Mouse (Mus musculus) adrenal gland, postnatal 4 days (tissue): ENCODE data around the gene Sgca. TPM values are rescaled to one million over a fixed set of nuclear protein-coding genes. Genes with fewer than 3 reads are reported as not detected.
"Not testable (repeated sequence)": the region's sequence is repeated elsewhere in the genome, so short reads cannot be mapped to it uniquely, and the experiment has no call there.

Experiments
- DNase-seq, 2 experiments: peaks; one replicate each; pipeline ENCODE4 v3.0.0; 2021 to 2022; ENCODE audit warnings: low spot score in 2 of 2, mixed read lengths in 2 of 2
- total RNA-seq, 2 experiments: library from RNA; stranded (reverse); gene quantifications; 2 replicates each; pipeline ENCODE4 v1.2.3; 2021

Gene Sgca
- total RNA-seq, 2 experiments from 2014 or later, result 2.8 to 3.9 TPM

GRCm38 (mm10) chr11:94987851-94988250 is 11.7 kb upstream of the Sgca start:
- no peak for DNase-seq

- DNase-seq, result no peak
Observed at GRCm38 (mm10) chr11:94987341-94987740, 11.2 kb upstream of the Sgca start.

DNA sequence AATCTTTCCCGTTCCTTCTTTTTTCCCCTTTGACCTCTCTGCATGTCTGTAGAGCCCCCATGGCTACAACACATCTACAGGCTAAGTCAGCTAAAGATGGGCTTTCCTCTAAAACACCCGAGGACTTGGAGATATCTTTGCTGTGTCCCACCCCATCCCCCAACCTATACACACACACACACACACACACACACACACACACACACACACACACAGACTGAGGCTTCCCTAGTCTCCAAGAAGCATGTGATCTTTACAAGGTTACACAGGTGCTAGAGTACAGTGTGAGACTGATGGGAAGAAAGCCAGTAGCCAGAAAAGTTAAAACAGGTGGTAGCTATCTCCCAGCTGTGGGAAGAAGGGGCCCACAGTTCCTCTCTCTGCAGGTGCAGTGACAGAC is 10.3 kb upstream of the Sgca start:
- DNase-seq, result no peak

GRCm38 (mm10) chr11:94985822-94986221 is 9.7 kb upstream of the Sgca start:
- no peak for DNase-seq

- DNase-seq, result no peak
Observed at GRCm38 (mm10) chr11:94985140-94985539, 9.0 kb upstream of the Sgca start.

GRCm38 (mm10) chr11:94979462-94980179 is 3.5 kb upstream of the Sgca start:
- no peak for DNase-seq

GRCm38 (mm10) chr11:94978947-94979346 is 2.8 kb upstream of the Sgca start:
- DNase-seq, result peak; percentile 88 to 98

- no peak for DNase-seq
Observed at GRCm38 (mm10) chr11:94978178-94978915, 2.2 kb upstream of the Sgca start.

- DNase-seq, result no peak
Observed at GRCm38 (mm10) chr11:94974951-94975350, 1.2 kb downstream of the Sgca start.

DNA sequence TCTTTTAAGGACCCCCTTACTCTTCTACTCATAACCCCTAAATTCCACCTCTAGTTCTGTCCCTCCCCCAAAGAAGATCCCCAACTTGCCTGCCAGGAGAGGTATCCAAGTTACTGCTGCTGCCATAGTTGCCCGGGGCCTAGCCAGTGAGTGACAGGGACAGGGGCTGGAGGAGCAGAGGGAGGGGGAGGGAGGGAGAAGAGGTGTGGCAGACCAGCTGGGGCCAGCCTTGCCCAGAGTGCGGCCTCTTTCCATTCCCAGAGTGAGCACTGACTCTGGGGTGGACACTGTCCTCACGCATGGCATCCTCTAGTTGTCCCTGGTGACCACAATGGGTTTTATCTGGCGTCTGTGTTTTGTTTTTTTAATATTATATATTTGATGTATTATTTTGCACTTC is 2.8 kb downstream of the Sgca start:
- no peak for DNase-seq

GRCm38 (mm10) chr11:94972887-94973286 is 3.2 kb downstream of the Sgca start:
- no peak for DNase-seq

GRCm38 (mm10) chr11:94971895-94972615 is 4.1 kb downstream of the Sgca start:
- no peak for DNase-seq

DNA sequence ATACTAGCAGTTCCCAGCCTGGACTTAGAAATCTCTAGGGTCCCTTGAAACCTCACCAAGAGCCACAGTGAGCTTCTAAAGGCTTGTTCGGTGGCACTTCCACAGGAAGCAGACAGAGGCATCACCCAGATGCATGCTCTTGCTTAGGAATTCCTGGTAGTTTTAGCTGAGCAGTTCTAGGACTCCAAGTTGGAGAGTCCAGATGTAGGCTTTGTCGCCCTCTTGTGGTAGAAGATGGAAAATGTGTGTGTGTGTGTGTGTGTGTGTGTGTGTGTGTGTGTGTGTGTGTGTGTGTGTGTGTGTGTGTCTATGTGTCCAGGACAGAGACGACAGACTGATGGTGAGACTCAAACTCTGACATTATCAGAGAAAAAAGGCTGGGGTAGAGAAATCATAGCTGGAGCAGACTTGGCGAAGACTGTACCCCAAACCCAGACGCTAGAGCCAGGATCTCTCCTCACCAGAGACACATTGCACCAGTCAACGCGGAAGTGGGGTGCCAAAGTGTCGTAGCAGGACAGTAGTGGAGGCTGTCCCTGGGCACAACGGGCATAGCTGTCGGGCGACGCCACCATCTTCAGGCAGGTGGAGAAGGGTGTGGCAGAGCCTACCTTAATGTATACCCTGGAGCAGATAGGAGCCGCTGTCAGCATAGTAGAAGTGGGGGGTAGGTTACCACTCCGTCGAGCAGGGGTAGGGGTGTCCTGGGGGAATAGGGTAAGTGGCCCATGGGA is 5.8 kb downstream of the Sgca start:
- peak; percentile 57 to 64 for DNase-seq

- DNase-seq, result not testable (repeated sequence)
Observed at GRCm38 (mm10) chr11:94969709-94970108, 6.4 kb downstream of the Sgca start.

- no peak for DNase-seq
Observed at GRCm38 (mm10) chr11:94968187-94968586, 7.9 kb downstream of the Sgca start.

DNA sequence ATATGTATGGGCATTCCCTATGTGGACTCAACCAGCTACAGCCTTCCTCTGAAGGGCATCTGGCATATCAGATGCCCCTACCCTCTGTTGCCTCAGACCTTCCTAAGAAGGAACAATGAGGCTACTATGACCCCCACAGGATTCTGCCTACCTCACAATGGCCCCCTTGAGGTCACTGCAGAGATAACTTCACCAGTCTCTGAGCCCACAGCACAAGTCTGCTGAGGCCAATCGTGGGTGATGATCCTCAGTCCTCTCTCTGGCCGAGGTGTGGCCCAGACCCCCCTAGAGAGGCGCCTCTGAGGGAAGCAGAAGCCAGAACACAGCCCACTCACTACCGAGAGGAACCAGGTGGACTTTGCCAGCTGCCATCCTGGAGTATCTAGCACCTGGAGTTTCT is 8.7 kb downstream of the Sgca start, which contains the start of gene Hils1:
Gene Hils1, plus strand, starts transcription at position 175 of the 400 bp plus-strand sequence.
- DNase-seq, result no peak

DNA sequence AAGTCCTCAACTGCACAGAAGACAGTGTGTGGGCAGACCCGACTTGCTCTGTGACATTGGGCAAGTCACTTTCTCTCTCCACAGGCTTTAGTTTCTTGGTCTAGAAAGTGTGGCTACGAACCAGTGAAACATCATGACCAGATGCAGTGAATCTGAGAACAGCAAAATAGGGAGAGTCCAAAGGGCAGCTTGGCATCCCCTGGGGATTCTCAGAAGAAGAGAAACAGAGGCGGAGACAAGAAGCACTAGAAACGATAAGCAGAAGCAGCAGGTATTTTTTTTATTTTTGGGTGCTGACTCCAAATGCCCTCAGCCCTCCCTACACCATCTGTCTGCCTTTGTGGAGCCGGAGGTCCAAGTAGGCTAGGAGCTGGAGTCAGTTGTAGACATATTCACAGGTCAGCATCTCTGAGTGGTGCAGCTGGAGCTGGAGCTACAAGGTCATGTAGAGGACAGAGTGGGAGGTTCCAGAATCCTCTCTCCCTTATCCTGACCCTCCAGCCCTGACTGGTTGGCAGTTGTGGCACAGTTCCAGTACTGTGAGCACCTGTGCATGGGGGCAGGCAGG is 13.5 kb downstream of the Sgca start:
- DNase-seq, result no peak

DNA sequence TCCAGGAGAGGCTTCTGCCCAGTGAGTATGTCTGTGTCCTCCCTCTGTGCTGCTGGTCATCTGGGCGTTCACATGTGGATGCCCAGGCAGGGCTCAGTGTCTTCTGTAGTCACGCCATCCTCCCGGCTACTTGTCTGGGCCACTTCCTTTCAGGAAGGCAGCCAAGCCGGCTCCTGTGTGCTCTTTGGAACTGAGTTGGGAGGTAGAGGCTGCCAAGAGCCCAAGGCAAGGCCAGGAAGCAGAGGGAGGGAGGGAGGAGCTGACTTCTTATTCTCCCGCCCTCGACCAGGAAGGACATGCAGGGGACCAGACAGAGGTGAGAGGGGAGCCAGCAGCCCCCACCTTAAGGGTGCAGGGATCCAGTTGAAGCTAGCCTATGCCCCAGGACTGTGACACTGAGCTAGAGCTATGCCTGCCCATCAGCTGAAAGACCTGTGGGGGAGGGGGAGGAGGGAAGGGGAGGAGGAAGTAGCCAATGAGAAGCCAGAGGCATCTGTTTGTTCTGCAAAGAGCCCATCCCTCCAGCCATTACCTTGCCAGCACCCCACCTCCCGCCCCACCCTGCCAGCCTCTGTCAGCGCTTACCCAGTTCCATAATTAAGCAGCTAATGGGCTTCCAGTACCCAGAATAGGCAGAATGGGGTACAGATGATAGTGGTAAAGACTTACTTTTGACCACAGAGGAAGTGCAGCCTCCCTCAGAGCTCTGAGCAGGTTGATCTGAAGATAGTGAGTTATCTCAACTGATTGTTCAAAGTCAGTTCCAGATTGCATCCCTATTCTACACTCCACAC is 17.9 kb downstream of the Sgca start:
- peak in 1 of 2 experiments; percentile 25 for DNase-seq

- DNase-seq, result no peak
Observed at GRCm38 (mm10) chr11:94957693-94958064, 18.4 kb downstream of the Sgca start.

- DNase-seq, result no peak
Observed at GRCm38 (mm10) chr11:94955103-94955502, 21.0 kb downstream of the Sgca start.
